Mouse (Mus musculus) embryonic facial prominence, embryonic 15.5 days (tissue): ENCODE measurements around the gene Folr1. TPM values are rescaled to one million over a fixed set of nuclear protein-coding genes. Genes with fewer than 3 reads are reported as not detected.

Experiments
- ATAC-seq: fragments of 200-750 bp; cut with Nextera tagmentation; 2 replicates; pipeline ENCODE4 v1.8.0; 2017; ENCODE audit warnings: low read depth, moderate TSS enrichment; ENCODE audit not compliant: insufficient number of reproducible peaks, low FRiP score, low TSS enrichment
- H3K27ac ChIP-seq: fragments of 300-500 bp; sonication (generic); replicated peaks from 2 replicates; pipeline ENCODE4 v1.5.1; 2015; ENCODE audit warnings: mild to moderate bottlenecking, inconsistent platforms
- H3K27me3 ChIP-seq: fragments of 300-500 bp; sonication (generic); 2 replicates; pipeline ENCODE4 v1.6.1; 2015; ENCODE audit warnings: inconsistent platforms
- H3K36me3 ChIP-seq: fragments of 300-500 bp; sonication (generic); 2 replicates; pipeline ENCODE4 v1.6.1; 2015; ENCODE audit warnings: mild to moderate bottlenecking, inconsistent platforms
- H3K4me1 ChIP-seq: fragments of 300-500 bp; sonication (generic); 2 replicates; pipeline ENCODE4 v1.6.1; 2015; ENCODE audit warnings: inconsistent platforms
- H3K4me2 ChIP-seq: fragments of 300-500 bp; sonication (generic); replicated peaks from 2 replicates; pipeline ENCODE4 v1.6.1; 2015; ENCODE audit warnings: mild to moderate bottlenecking, inconsistent platforms
- H3K4me3 ChIP-seq: fragments of 300-500 bp; sonication (generic); replicated peaks from 2 replicates; pipeline ENCODE4 v1.5.1; 2015; ENCODE audit warnings: mild to moderate bottlenecking, inconsistent platforms
- H3K9ac ChIP-seq: fragments of 300-500 bp; sonication (generic); 2 replicates; pipeline ENCODE4 v1.6.1; 2015; ENCODE audit warnings: inconsistent platforms
- H3K9me3 ChIP-seq: fragments of 300-500 bp; sonication (generic); replicated peaks from 2 replicates; pipeline ENCODE4 v1.6.1; 2016; ENCODE audit warnings: inconsistent platforms
- WGBS: fragments of 180-500 bp; shearing (Covaris S2); methylation state at CpG from one replicate; pipeline ENCODE4 v1.1.7; 2015; 5-methylcytosine and 5-hydroxymethylcytosine counted together
- polyA plus RNA-seq: library from polyadenylated mRNA; unstranded; fragments of >200 nt; fragmentation: Nextera tagmentation; extraction: Ambion mirVana; gene quantifications from 2 replicates; pipeline ENCODE4 v1.2.1, GENCODE M21; 2015

Gene Folr1
- polyA plus RNA-seq, 1 experiment from 2014 or later: 0.81 TPM

DNA sequence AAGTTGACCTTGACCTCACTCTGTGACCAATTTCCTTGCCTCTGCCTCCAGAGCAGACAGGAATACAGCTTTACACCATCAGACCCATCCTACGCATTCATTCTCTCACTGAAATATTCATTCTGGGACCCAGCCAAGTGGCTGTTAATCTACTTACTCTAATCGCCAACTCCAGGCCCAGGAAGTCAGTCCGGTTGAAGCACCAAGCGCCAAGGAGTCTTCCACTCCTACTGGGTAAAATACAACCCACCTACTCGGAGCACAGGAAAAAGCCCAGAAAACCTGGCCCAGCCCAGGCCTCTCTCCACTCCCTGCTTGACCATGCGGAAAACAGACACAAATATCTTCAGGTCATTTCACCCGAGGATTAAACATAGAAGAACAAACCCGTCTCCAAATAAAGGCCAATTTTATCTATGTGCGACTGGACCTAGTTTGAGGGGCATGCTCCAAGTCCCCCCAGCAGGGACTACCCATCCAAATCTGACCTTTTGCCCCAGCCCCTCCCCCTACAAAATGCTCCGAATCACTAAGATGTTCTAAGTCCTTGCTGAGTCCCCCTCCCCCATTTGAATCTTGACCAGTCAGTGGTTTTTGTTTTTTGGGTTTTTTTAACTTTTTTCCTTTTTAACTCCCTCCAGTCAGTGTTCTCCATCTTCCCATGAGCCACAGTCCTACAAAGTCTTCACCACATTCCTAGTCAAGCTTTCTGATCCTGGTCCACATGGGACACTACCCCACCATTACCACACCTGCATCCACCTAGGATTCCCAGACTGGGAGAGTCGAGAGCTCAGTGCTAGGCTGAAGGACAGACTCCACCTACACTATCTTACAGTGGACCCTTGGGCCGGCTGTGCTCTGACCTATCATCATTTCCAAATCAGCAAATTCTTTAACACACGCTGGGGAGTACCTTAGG is 2.1 kb downstream of the Folr1 start:
- Histone ChIP-seq H3K9me3 (no peaks in the 10 kb centered on the region), H3K4me3 (no peak overlapping the region), H3K27ac (no peak overlapping the region), H3K4me2 (no peak overlapping the region), H3K4me1 (no peaks in the 10 kb centered on the region), H3K27me3 (no peaks in the 10 kb centered on the region), H3K9ac (no peak overlapping the region), H3K36me3 (no peaks in the 10 kb centered on the region)
- no peak for ATAC-seq
- 64% methylated on average over 13 of the region's 13 CpGs for WGBS

DNA sequence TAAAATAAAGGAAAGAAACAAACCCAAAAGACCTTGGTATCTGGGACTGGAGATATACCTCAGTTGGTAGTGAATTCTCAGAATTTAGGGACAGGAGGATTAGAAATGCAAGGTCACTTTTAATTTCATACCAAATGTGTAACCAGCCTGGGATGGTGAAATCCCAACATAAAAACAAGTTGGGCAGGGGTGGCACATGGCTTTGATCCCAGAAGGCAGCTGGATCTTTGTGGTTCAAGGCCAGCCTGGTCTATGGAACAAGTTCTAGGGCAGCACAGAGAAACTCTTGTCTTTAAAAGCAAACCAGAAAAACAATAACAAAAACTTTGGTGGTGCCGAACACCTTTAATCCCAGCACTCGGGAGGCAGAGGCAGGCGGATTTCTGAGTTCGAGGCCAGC is 3.1 kb downstream of the Folr1 start:
- ATAC-seq: no peak
- H3K9me3 ChIP-seq: no peaks in the 10 kb centered on the region
- H3K27ac ChIP-seq: no peak overlapping the region
- H3K4me3 ChIP-seq: no peak overlapping the region
- H3K27me3 ChIP-seq: no peaks in the 10 kb centered on the region
- H3K4me2 ChIP-seq: no peak overlapping the region
- no peaks in the 10 kb centered on the region for H3K4me1 ChIP-seq
- WGBS: 95% methylated on average over 4 of the region's 4 CpGs
- no peaks in the 10 kb centered on the region for H3K36me3 ChIP-seq
- no peak overlapping the region for H3K9ac ChIP-seq

DNA sequence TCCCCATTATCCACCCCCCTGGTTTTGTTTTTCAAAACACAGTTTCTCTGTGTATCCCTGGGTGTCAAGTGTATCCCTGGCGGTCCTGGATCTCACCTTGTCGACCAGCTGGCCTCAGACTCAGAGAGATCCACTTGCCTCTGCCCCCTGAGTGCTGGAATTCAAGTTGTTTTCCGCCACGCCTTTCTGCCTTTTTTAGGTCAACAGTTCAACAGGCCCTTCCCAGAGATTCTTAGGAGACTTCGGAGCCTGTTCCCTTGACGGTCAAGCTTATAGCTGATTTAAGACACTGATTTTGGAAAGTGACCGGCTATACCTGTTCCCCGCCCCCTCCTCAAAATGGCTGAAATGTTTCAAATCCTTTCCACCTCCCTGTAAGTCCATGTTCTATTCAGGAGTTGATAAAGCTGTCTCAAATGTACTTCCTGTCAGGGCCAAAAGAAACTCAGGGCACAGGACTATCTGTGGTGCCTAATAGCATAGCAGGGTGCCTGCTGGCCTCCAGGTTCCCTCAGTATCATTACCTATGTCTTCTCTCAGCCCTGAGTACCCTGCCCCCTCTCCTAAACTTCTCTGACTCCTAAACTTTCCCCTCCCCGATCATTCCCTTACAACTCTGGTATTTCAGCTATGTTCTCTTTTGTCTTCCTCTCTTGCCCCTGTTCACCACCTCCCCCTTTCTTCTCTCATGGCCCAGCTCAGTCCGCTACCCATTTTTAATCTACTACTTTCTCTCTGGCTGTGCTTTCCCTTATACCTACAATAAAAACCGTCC is 3.9 kb downstream of the Folr1 start:
- H3K4me2 ChIP-seq: no peak overlapping the region

DNA sequence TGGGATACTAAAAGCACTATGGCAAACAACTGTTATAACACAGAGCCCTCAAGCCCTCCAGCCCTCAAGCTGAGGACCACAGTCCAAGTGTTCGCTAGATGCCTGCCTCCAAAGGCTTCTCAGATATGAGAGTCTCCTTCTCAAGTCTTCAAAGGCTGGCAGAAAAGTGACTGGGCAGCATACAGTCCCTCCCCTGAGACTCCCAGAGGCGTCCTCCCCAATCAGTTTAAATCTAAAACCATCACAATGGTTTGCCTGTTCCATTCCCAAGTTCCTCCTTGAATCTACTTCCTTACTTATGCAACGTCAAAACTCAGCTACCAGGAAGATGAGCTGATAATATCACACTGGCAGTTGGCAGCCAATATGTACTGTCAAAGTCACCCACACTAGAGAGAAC is 7.2 kb downstream of the Folr1 start, which contains the start of gene Anapc15:
TSS of gene Anapc15 (plus strand) at position 301 of the 400 bp plus-strand sequence.
- Histone ChIP-seq H3K4me3 (no peak within 1 kb of the TSS), H3K27ac (no peak within 1 kb of the TSS), H3K9ac (no peak within 1 kb of the TSS), H3K9me3 (no peaks in the 10 kb centered on the region), H3K4me2 (no peak within 1 kb of the TSS), H3K27me3 (no peaks in the 10 kb centered on the region), H3K36me3 (no peaks in the 10 kb centered on the region), H3K4me1 (no peaks in the 10 kb centered on the region)
- ATAC-seq: no peak
- WGBS: 67% methylated on average over 3 of the region's 3 CpGs

More for the DNA sequence above, 3.9 kb downstream of the Folr1 start:
- H3K27me3 ChIP-seq: no peaks in the 10 kb centered on the region
- WGBS: 79% methylated on average over 11 of the region's 11 CpGs
- H3K9ac ChIP-seq: no peak overlapping the region
- H3K4me1 ChIP-seq: no peaks in the 10 kb centered on the region
- H3K9me3 ChIP-seq: no peaks in the 10 kb centered on the region
- no peak overlapping the region for H3K4me3 ChIP-seq
- H3K27ac ChIP-seq: no peak overlapping the region
- no peaks in the 10 kb centered on the region for H3K36me3 ChIP-seq
- ATAC-seq: no peak

DNA sequence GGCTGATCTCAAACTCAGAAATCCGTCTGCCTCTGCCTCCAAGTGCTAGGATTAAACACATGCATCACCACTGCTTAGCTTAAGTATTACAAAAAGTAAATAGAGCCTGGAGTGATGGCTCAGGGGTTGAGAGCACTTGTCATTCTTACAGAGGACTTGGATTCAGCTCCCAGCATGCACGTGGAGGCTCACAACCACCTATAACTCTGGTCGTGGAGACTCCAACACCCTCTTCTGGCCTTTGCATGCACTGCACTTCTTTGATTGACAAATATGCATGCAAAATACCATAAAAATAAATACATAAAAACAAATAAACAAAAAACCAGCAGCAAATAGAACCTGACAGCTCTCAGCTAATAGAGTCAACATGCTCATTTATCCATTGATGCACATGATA is 8.3 kb downstream of the Folr1 start:
- H3K27ac ChIP-seq: no peak overlapping the region
- 65% methylated on average over 3 of the region's 3 CpGs for WGBS
- ATAC-seq: no peak
- no peaks in the 10 kb centered on the region for H3K36me3 ChIP-seq
- H3K9ac ChIP-seq: no peak overlapping the region
- no peak overlapping the region for H3K4me3 ChIP-seq
- H3K9me3 ChIP-seq: no peaks in the 10 kb centered on the region
- H3K27me3 ChIP-seq: no peaks in the 10 kb centered on the region
- H3K4me2 ChIP-seq: no peak overlapping the region
- no peaks in the 10 kb centered on the region for H3K4me1 ChIP-seq

DNA sequence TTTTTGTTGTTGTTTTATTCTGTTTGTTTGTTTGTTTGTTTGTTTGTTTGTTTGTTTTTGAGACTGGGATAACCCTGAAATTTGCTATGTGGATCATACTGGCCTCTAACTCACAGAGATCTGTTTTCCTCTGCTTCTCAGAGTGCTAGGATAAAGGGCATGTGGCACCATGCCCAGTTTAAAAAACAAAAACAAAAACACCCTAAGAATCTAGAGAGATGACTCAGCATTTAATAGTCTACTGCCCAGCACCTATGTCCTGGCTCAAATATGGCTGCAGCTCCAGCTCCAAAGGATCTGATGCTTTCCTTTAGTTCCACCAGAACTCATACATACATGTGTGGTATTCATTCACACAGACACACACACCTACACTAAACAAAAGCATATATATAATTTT is 9.6 kb downstream of the Folr1 start:
- no peak for ATAC-seq
- Histone ChIP-seq H3K27me3 (no peaks in the 10 kb centered on the region), H3K9me3 (no peaks in the 10 kb centered on the region), H3K27ac (no peak overlapping the region), H3K36me3 (no peaks in the 10 kb centered on the region), H3K4me2 (no peak overlapping the region), H3K4me3 (no peak overlapping the region), H3K4me1 (no peaks in the 10 kb centered on the region), H3K9ac (no peak overlapping the region)

DNA sequence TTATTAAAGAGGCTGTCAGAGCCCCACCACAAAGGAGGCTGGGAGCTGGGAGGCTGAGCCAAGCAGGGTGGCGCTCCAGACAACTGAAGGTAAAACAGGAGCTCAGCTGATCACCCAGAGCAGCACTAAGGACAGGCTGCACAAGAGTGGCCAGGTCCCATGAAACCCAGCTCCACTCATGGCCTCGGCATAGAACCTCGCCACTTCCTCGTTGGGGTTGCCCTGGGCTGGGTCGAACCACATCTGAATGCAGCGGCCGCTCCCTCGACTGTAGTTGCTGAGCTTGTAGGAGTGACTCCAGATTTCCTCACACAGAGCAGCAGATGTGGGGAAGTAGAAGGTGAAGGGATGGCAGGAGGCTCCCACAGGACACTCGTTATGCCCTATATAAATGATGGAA is 12.2 kb downstream of the Folr1 start:
- ATAC-seq: no peak
- Histone ChIP-seq H3K27me3 (no peaks in the 10 kb centered on the region), H3K9me3 (no peaks in the 10 kb centered on the region), H3K4me2 (no peak overlapping the region), H3K27ac (no peak overlapping the region), H3K4me3 (no peak overlapping the region), H3K36me3 (no peaks in the 10 kb centered on the region), H3K9ac (no peak overlapping the region), H3K4me1 (no peaks in the 10 kb centered on the region)
- WGBS: 70% methylated on average over 9 of the region's 9 CpGs

DNA sequence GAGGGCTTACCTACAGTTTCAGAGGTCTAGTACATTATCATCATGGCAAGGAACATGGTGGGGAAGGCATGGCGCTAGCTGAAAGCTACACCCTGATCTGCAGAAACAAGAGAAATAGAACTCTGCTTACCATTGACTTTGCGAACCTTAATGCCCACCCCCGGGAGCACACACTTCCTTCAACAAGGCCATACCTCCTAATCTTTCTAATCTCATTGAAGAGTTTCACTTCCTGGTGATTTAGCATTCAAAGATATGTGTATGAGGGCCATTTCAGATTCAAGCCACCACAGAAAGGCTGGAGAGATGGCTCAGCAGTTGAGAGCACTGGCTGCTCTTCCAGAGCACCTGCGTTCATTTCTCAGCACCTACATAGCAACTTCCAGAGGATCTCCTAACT is 13.5 kb downstream of the Folr1 start, which contains the start of gene Folr2:
TSS of gene Folr2 (minus strand) at position 101 of the 400 bp plus-strand sequence.
- WGBS: 87% methylated on average over 4 of the region's 4 CpGs
- H3K9ac ChIP-seq: no peak within 1 kb of the TSS
- no peak for ATAC-seq
- H3K9me3 ChIP-seq: no peaks in the 10 kb centered on the region
- H3K27me3 ChIP-seq: no peaks in the 10 kb centered on the region
- H3K4me2 ChIP-seq: no peak within 1 kb of the TSS
- H3K4me1 ChIP-seq: no peaks in the 10 kb centered on the region
- no peak within 1 kb of the TSS for H3K4me3 ChIP-seq
- H3K27ac ChIP-seq: no peak within 1 kb of the TSS
- H3K36me3 ChIP-seq: no peaks in the 10 kb centered on the region

DNA sequence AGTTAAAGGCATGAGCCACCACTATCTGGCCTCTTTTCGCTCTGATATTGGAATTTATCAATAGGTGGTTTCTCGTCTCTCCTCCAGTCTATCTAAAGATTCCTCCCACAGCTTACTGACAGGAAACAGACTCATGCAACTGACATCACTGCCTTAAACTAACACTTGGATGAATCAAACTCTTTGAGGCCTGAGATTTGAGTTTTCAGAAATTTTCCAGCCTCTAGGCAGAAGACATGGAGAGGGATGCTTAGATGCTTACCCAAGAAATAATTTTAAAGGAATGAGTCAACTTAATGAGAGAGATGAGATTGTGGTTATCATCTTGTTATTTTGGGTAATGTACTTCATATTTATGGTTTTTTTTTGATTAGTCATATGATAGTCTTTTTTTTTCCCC is 16.8 kb downstream of the Folr1 start:
- ATAC-seq: no peak
- Histone ChIP-seq H3K27ac (no peak overlapping the region), H3K9ac (no peak overlapping the region), H3K9me3 (no peaks in the 10 kb centered on the region), H3K4me3 (no peak overlapping the region), H3K4me2 (no peak overlapping the region), H3K27me3 (no peaks in the 10 kb centered on the region), H3K4me1 (no peaks in the 10 kb centered on the region), H3K36me3 (no peaks in the 10 kb centered on the region)
- WGBS: 76% methylated on average over 2 of the region's 2 CpGs

DNA sequence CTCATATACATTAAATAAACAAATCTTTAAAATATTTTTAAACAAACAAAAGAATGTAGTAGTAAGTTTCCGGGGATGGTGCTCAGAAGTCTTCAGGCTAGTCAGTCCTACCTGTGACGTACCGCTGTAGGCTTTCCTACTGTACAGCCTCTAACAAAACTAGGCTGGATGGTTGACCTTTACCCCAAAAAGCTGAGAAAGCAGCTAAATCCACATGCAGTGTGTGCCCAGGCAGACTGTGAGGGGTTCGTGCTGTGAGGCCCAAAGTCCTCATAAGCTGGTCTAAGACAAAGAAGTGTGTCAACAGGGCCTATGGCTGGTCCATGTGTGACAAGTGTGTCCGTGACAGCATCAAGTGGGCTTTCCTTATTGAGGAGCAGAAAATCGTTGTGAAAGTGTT is 17.7 kb downstream of the Folr1 start:
- Histone ChIP-seq H3K4me1 (no peaks in the 10 kb centered on the region), H3K4me2 (no peak overlapping the region), H3K9ac (no peak overlapping the region), H3K27me3 (no peaks in the 10 kb centered on the region), H3K27ac (no peak overlapping the region), H3K36me3 (no peaks in the 10 kb centered on the region), H3K9me3 (no peaks in the 10 kb centered on the region), H3K4me3 (no peak overlapping the region)
- no peak for ATAC-seq
- 88% methylated on average over 6 of the region's 6 CpGs for WGBS

DNA sequence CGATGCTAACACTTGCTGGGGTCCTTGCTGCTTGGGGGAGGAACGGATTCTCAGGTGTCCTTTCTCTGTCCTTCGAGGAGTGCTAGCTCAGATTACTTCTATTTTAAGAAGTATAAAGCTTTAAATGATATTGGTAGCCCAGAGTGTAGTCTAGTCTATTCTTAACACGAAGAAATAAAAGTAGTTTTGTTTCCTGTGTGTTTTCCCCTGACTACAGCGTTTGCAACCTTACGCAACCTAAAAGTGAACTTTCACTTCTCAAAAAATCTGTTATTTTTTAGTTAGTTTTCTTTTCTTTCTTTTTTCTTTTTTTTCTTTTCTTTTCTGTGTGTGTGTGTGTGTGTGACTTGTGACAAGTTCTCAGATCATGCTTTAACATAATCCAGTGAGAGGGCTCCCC is 18.9 kb downstream of the Folr1 start:
- Histone ChIP-seq H3K9me3 (no peaks in the 10 kb centered on the region), H3K27me3 (no peaks in the 10 kb centered on the region), H3K9ac (no peak overlapping the region), H3K4me3 (no peak overlapping the region), H3K27ac (no peak overlapping the region), H3K36me3 (no peaks in the 10 kb centered on the region), H3K4me2 (no peak overlapping the region), H3K4me1 (no peaks in the 10 kb centered on the region)
- ATAC-seq: no peak
- WGBS: 74% methylated on average over 6 of the region's 6 CpGs
